Mouse (Mus musculus) erythroblast, embryonic 14.5 days (primary cell): ENCODE data around the gene Narf. TPM values are rescaled to one million over a fixed set of nuclear protein-coding genes. Genes with fewer than 3 reads are reported as not detected.

Experiments used
- H3K27me3 ChIP-seq: 2 replicates; pipeline ENCODE4 v1.6.1; 2012; ENCODE audit warnings: inconsistent platforms; ENCODE audit not compliant: control insufficient read depth
- H3K36me3 ChIP-seq: 2 replicates; pipeline ENCODE4 v1.6.1; 2012; ENCODE audit warnings: mild to moderate bottlenecking, inconsistent platforms; ENCODE audit not compliant: control insufficient read depth
- H3K4me1 ChIP-seq: 2 replicates; pipeline ENCODE4 v1.6.1; 2012; ENCODE audit warnings: inconsistent platforms; ENCODE audit not compliant: control insufficient read depth
- H3K4me3 ChIP-seq: replicated peaks from 2 replicates; pipeline ENCODE3; 2012; ENCODE audit warnings: moderate library complexity, mild to moderate bottlenecking, inconsistent platforms
- H3K9me3 ChIP-seq: 2 replicates; pipeline ENCODE4 v1.6.1; 2012; ENCODE audit warnings: low read length, inconsistent platforms, mixed read lengths; ENCODE audit not compliant: control insufficient read depth
- GATA1 ChIP-seq: IDR thresholded peaks from 2 replicates; pipeline ENCODE4 v1.6.1; 2012; ENCODE audit warnings: low read length, inconsistent platforms, mixed read lengths
- TAL1 ChIP-seq: IDR thresholded peaks from 3 replicates; pipeline ENCODE4 v1.6.1; 2012; ENCODE audit warnings: low read length, inconsistent platforms, mixed read lengths
- polyA plus RNA-seq: library from polyadenylated mRNA; stranded (reverse); fragments of >175 nt; gene quantifications from 2 replicates; pipeline ENCODE4 v1.2.3, GENCODE M21; 2012

Narf gene
- polyA plus RNA-seq, 1 experiment: 5.0 TPM

GRCm38 (mm10) chr11:121231628-121232291 is 5.3 kb upstream of the Narf start:
- Histone ChIP-seq H3K27me3 (no peaks in the 10 kb centered on the region), H3K4me3 (no peak overlapping the region), H3K9me3 (no peaks in the 10 kb centered on the region), H3K36me3 (peaks cover 13% of the 10 kb centered on the region), H3K4me1 (peaks cover 88% of the 10 kb centered on the region)
- no peak for TF ChIP-seq TAL1

- Histone ChIP-seq H3K4me3 (no peak overlapping the region), H3K9me3 (no peaks in the 10 kb centered on the region), H3K36me3 (peaks cover 8% of the 10 kb centered on the region), H3K4me1 (peaks cover 80% of the 10 kb centered on the region), H3K27me3 (no peaks in the 10 kb centered on the region)
- TF ChIP-seq TAL1: no peak
- TF ChIP-seq GATA1: no peak
Measured at GRCm38 (mm10) chr11:121232706-121233105, 4.3 kb upstream of the Narf start.

- Histone ChIP-seq H3K9me3 (no peaks in the 10 kb centered on the region), H3K36me3 (peaks cover 31% of the 10 kb centered on the region), H3K4me3 (peak overlapping the region; percentile 79), H3K4me1 (peaks cover 79% of the 10 kb centered on the region), H3K27me3 (no peaks in the 10 kb centered on the region)
- no peak for TF ChIP-seq TAL1
- no peak for TF ChIP-seq GATA1
Measured at GRCm38 (mm10) chr11:121235475-121236238, 1.4 kb upstream of the Narf start.

- Histone ChIP-seq H3K36me3 (peaks cover 50% of the 10 kb centered on the region), H3K4me1 (peaks cover 79% of the 10 kb centered on the region), H3K9me3 (no peaks in the 10 kb centered on the region), H3K27me3 (no peaks in the 10 kb centered on the region), H3K4me3 (peak overlapping the region; percentile 79)
- TF ChIP-seq GATA1: no peak
- TF ChIP-seq TAL1: no peak
Measured at GRCm38 (mm10) chr11:121237345-121238128, 484 bp downstream of the Narf start.

- H3K4me3 ChIP-seq: peak overlapping the region; percentile 79
- no peaks in the 10 kb centered on the region for H3K27me3 ChIP-seq
- H3K4me1 ChIP-seq: peaks cover 69% of the 10 kb centered on the region
- peaks cover 71% of the 10 kb centered on the region for H3K36me3 ChIP-seq
- TF ChIP-seq GATA1 (peak; percentile 89), TAL1 (peak; percentile 90)
- no peaks in the 10 kb centered on the region for H3K9me3 ChIP-seq
Measured at GRCm38 (mm10) chr11:121239669-121240068, 2.6 kb downstream of the Narf start.

GRCm38 (mm10) chr11:121250196-121250595 is 13.1 kb downstream of the Narf start:
- H3K27me3 ChIP-seq: no peaks in the 10 kb centered on the region; the same call in 1 of the 2 replicates
- TF ChIP-seq GATA1 (no peak), TAL1 (no peak)
- no peaks in the 10 kb centered on the region for H3K9me3 ChIP-seq
- H3K4me1 ChIP-seq: peaks cover 6% of the 10 kb centered on the region
- peaks cover 99% of the 10 kb centered on the region for H3K36me3 ChIP-seq
- H3K4me3 ChIP-seq: no peak overlapping the region

- Histone ChIP-seq H3K4me1 (peaks cover 46% of the 10 kb centered on the region), H3K36me3 (peaks cover 70% of the 10 kb centered on the region), H3K9me3 (no peaks in the 10 kb centered on the region), H3K4me3 (peak within 1 kb of the TSS; percentile 90), H3K27me3 (no peaks in the 10 kb centered on the region)
- TF ChIP-seq TAL1: no peak
- no peak for TF ChIP-seq GATA1
Measured at GRCm38 (mm10) chr11:121259160-121260100, 22.4 kb downstream of the Narf start, which contains the start of gene Foxk2. Gene Foxk2, plus strand, starts transcription at chr11:121259990.

- no peak for TF ChIP-seq GATA1
- no peak for TF ChIP-seq TAL1
- Histone ChIP-seq H3K27me3 (no peaks in the 10 kb centered on the region), H3K9me3 (no peaks in the 10 kb centered on the region), H3K4me1 (peaks cover 45% of the 10 kb centered on the region), H3K36me3 (peaks cover 70% of the 10 kb centered on the region), H3K4me3 (peak overlapping the region; percentile 90)
Measured at GRCm38 (mm10) chr11:121260211-121260906, 23.3 kb downstream of the Narf start.
